Mouse (Mus musculus): ENCODE measurements around the gene Il2. TPM values are rescaled to one million over a fixed set of nuclear protein-coding genes. Genes with fewer than 3 reads are reported as not detected.

Il2 gene
- polyA plus RNA-seq, 1 experiment from 2014 or later: 0.34 TPM

- Histone ChIP-seq H3K4me1 (ENCODE audit: insufficient read depth, low read length) (no peaks in the 10 kb centered on the region), H3K36me3 (ENCODE audit: insufficient read depth, low read length) (no peaks in the 10 kb centered on the region), H3K4me2 (replicated peaks; ENCODE audit: low read depth, low read length) (no peak overlapping the region), H3K9me3 (ENCODE audit: low read length) (no peaks in the 10 kb centered on the region), H3K9ac (replicated peaks; ENCODE audit: low read length) (no peak overlapping the region), H3K27ac (ENCODE audit: low read length) (no peak overlapping the region), H3K4me3 (ENCODE audit: low read length) (no peak overlapping the region), H3K27me3 (ENCODE audit: insufficient read depth, low read length) (no peaks in the 10 kb centered on the region)
- ATAC-seq (ENCODE audit: low FRiP score, low TSS enrichment): no peak
Observed at GRCm38 (mm10) chr3:37090721-37091120, 35.0 kb downstream of the Il2 start.

- H3K9me3 ChIP-seq (ENCODE audit: low read length): no peaks in the 10 kb centered on the region
- H3K27ac ChIP-seq (ENCODE audit: low read length): no peak overlapping the region
- no peaks in the 10 kb centered on the region for H3K36me3 ChIP-seq (ENCODE audit: insufficient read depth, low read length)
- WGBS: 78% methylated on average over 4 of the region's 4 CpGs
- no peak overlapping the region for H3K9ac ChIP-seq (replicated peaks; ENCODE audit: low read length)
- no peaks in the 10 kb centered on the region for H3K4me1 ChIP-seq (ENCODE audit: insufficient read depth, low read length)
- H3K27me3 ChIP-seq (ENCODE audit: insufficient read depth, low read length): no peaks in the 10 kb centered on the region
- no peak for ATAC-seq (ENCODE audit: low FRiP score, low TSS enrichment)
- no peak overlapping the region for H3K4me3 ChIP-seq (ENCODE audit: low read length)
- H3K4me2 ChIP-seq (replicated peaks; ENCODE audit: low read depth, low read length): no peak overlapping the region
Observed at GRCm38 (mm10) chr3:37084860-37085259, 40.9 kb downstream of the Il2 start.

- ATAC-seq (ENCODE audit: low FRiP score, low TSS enrichment): no peak
- Histone ChIP-seq H3K9me3 (ENCODE audit: low read length) (no peaks in the 10 kb centered on the region), H3K9ac (replicated peaks; ENCODE audit: low read length) (no peak overlapping the region), H3K4me3 (ENCODE audit: low read length) (no peak overlapping the region), H3K27me3 (ENCODE audit: insufficient read depth, low read length) (no peaks in the 10 kb centered on the region), H3K27ac (ENCODE audit: low read length) (no peak overlapping the region), H3K4me2 (replicated peaks; ENCODE audit: low read depth, low read length) (no peak overlapping the region), H3K36me3 (ENCODE audit: insufficient read depth, low read length) (no peaks in the 10 kb centered on the region), H3K4me1 (ENCODE audit: insufficient read depth, low read length) (no peaks in the 10 kb centered on the region)
Observed at GRCm38 (mm10) chr3:37073211-37073610, 52.5 kb downstream of the Il2 start.

Other genes with a start within 250 kb of the Il2 start
- gene Adad1, start 62.4 kb downstream of the Il2 start, polyA plus RNA-seq (2015; fragmentation: Nextera tagmentation; extraction: Ambion mirVana): 0.15 and 0.17 TPM in 2 replicates
- not detected in 2 replicates for gene Il21, start 106.7 kb upstream of the Il2 start, polyA plus RNA-seq (2015; fragmentation: Nextera tagmentation; extraction: Ambion mirVana)
- 9.2 and 9.7 TPM in 2 replicates for gene Bbs12, start 186.6 kb upstream of the Il2 start, polyA plus RNA-seq (2015; fragmentation: Nextera tagmentation; extraction: Ambion mirVana)
- gene Cetn4, start 186.7 kb upstream of the Il2 start, polyA plus RNA-seq (2015; fragmentation: Nextera tagmentation; extraction: Ambion mirVana): 2.5 and 3.4 TPM in 2 replicates
- 1.4 and 1.6 TPM in 2 replicates for gene Fgf2, start 222.4 kb upstream of the Il2 start, polyA plus RNA-seq (2015; fragmentation: Nextera tagmentation; extraction: Ambion mirVana)

All from kidney, embryonic 16.5 days (tissue).